Mouse (Mus musculus): ENCODE data around the gene Cd109. TPM values are rescaled to one million over a fixed set of nuclear protein-coding genes. Genes with fewer than 3 reads are reported as not detected.

The Cd109 gene
- polyA plus RNA-seq, 1 experiment from 2014 or later = 5.9 TPM

DNA sequence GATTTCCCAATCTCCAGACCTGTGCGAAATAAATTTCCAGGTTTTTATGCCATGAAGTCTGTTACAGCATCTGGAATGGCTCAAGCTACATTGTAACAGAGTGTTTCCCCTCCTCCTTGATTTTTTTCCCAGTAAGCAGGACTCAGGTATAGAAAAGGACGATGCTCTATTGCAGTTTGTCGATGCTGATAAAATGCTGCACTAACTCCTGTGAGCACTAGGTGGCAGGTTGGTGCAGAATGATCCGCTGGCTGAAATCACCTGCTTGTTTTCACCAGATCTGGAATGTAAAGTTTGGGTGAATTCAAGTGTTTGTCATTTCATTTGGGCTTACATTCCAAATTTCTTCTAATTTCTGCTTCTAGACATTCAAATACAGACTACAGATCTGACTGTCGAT lies 18.5 kb upstream of the Cd109 start:
- ATAC-seq = no peak; the same call in 1 of the 2 replicates
- Histone ChIP-seq H3K4me3 (replicated peaks) (no peak overlapping the region), H3K4me1 (replicated peaks) (no peaks in the 10 kb centered on the region), H3K27ac (no peak overlapping the region), H3K36me3 (no peaks in the 10 kb centered on the region), H3K9me3 (no peaks in the 10 kb centered on the region), H3K9ac (no peak overlapping the region), H3K27me3 (replicated peaks) (no peaks in the 10 kb centered on the region), H3K4me2 (replicated peaks) (no peak overlapping the region)
- WGBS = 3% methylated on average over 5 of the region's 5 CpGs

DNA sequence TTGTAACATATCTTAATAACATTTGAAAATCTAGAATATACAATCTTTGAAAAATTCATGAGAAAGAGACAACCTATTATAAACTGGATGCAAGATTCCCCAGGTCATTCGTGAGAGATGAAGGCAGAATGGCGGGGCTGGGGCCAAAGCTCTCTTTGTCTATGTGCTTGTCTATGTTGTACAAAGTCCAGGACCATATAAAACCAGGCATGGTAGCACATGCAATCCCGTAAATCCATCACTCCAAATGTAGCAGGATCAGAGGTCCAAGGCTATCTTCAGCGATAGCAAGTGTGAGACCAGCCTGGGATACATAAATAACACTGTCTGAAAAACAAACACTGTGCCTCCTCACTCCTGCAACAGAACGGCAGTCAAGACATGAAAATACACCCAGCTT lies 15.4 kb upstream of the Cd109 start:
- WGBS = 32% methylated on average over 5 of the region's 5 CpGs
- no peaks in the 10 kb centered on the region for H3K9me3 ChIP-seq
- no peak overlapping the region for H3K4me2 ChIP-seq (replicated peaks)
- no peak overlapping the region for H3K27ac ChIP-seq
- H3K27me3 ChIP-seq (replicated peaks) = no peaks in the 10 kb centered on the region
- H3K9ac ChIP-seq = no peak overlapping the region
- no peaks in the 10 kb centered on the region for H3K36me3 ChIP-seq
- ATAC-seq = 0 out of 2 replicates have a peak, but pooled peaks have one; percentile 34
- H3K4me1 ChIP-seq (replicated peaks) = no peaks in the 10 kb centered on the region
- H3K4me3 ChIP-seq (replicated peaks) = no peak overlapping the region

DNA sequence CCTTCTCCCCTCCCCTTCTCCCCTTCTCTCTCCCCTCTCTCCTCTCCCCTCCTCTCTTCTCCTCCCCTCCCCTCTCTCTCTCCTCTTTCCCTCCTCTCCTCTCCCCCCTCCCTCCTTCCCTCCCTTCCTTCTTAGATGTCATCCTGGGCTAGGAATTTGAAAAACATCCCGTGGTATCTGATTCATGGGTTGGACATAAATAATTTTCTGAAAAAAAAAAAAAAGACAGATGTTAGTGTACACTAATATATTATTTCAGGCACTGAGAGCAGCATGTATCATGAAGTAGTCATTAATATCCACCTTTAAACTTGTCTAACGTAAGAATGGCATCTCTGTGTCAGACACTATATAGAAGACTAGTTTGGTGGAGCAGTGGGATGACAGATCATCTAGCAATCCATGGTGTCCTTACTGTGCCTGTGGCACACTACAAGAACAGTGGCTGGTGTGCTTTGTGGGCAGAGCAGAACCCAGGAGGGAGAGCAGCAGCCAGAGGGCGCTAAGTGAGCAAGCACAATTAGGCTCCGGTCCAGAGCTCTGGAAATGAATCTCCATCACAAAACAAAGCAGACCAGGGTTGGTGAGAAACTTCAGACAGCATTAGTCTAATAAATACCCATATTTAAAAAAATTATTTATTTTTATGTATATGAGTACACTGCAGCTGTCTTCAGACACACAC lies 14.2 kb upstream of the Cd109 start:
- H3K4me2 ChIP-seq (replicated peaks) = no peak overlapping the region
- no peaks in the 10 kb centered on the region for H3K27me3 ChIP-seq (replicated peaks)
- H3K9ac ChIP-seq = no peak overlapping the region
- H3K9me3 ChIP-seq = no peaks in the 10 kb centered on the region
- H3K36me3 ChIP-seq = no peaks in the 10 kb centered on the region
- H3K27ac ChIP-seq = no peak overlapping the region
- ATAC-seq = no peak
- no peak overlapping the region for H3K4me3 ChIP-seq (replicated peaks)
- no peaks in the 10 kb centered on the region for H3K4me1 ChIP-seq (replicated peaks)
- WGBS = 54% methylated on average over 4 of the region's 4 CpGs

DNA sequence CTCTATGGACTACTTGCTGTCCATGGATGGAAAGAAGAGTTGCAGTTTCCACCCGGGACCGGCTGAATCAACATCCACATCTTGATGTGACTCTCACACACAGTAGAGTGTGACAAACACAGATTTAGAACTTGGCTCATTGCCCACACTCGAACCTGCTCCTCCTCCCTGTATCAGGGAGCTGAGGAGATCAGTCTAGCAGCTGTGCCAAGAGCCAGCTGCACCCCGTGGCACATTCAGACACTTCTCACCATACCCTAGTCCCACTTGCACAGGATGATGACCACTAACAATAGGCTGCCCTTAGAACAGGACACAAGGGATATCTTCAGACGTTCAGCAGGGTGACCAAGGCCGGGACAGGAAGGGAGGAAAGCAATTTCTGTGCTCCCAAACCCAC lies 1.1 kb upstream of the Cd109 start:
- Histone ChIP-seq H3K4me3 (replicated peaks) (no peak overlapping the region), H3K9ac (no peak overlapping the region), H3K27ac (no peak overlapping the region), H3K4me1 (replicated peaks) (0 out of 2 replicates have a peak, but pooled peaks cover 4% of the 10 kb centered on the region), H3K27me3 (replicated peaks) (peaks cover 22% of the 10 kb centered on the region), H3K36me3 (no peaks in the 10 kb centered on the region), H3K9me3 (no peaks in the 10 kb centered on the region), H3K4me2 (replicated peaks) (no peak overlapping the region)
- WGBS = 61% methylated on average over 6 of the region's 6 CpGs
- ATAC-seq = no peak

DNA sequence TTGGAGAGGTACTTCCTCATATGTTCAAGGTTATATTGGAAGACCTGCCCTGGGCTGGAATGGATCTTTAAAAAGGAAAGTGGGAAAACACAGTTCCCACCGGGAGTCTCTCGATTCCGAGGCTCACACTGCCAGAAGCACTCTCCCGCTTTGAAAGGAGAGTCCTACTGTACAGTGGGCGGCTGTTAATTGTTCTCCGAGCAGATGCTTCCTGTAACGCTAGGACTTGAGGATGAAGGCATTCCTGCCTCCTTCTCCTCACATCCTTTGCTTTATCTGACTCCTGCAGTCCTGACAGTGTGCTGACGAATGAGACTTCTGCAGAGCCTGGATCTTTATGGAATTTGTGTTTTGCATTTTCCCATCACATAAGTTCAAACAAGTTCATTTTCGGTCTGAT lies 3.9 kb downstream of the Cd109 start:
- no peak overlapping the region for H3K27ac ChIP-seq
- 0 out of 2 replicates have a peak, but pooled peaks cover 4% of the 10 kb centered on the region for H3K4me1 ChIP-seq (replicated peaks)
- no peaks in the 10 kb centered on the region for H3K9me3 ChIP-seq
- H3K36me3 ChIP-seq = no peaks in the 10 kb centered on the region
- peaks cover 19% of the 10 kb centered on the region for H3K27me3 ChIP-seq (replicated peaks)
- no peak for ATAC-seq
- 84% methylated on average over 9 of the region's 9 CpGs for WGBS
- H3K9ac ChIP-seq = no peak overlapping the region
- H3K4me2 ChIP-seq (replicated peaks) = no peak overlapping the region
- no peak overlapping the region for H3K4me3 ChIP-seq (replicated peaks)

DNA sequence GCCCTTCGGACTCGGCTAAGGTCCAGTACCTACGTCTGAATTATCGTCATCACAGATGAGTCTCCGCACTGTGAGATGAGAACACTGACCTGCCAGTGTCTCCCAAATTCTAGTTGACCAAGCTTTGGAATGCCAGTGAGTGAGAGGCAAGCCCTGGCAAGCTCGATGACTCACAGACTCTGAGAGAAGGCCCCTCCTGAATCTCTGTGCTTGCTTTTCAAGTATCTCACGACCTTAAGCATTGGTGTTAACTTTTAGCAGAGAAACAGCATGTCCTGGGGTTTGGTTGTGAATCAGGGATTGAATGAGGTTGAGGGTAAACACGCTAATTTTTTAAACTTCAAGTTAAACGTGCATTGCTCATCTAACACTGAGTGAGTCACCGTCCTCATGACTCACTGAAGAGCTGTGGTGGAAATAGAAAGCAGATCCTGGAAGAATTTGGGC lies 8.0 kb downstream of the Cd109 start:
- no peak overlapping the region for H3K4me2 ChIP-seq (replicated peaks)
- no peak overlapping the region for H3K27ac ChIP-seq
- H3K36me3 ChIP-seq = no peaks in the 10 kb centered on the region
- ATAC-seq = no peak
- no peak overlapping the region for H3K9ac ChIP-seq
- no peak overlapping the region for H3K4me3 ChIP-seq (replicated peaks)
- 75% methylated on average over 10 of the region's 10 CpGs for WGBS
- H3K27me3 ChIP-seq (replicated peaks) = no peaks in the 10 kb centered on the region
- H3K9me3 ChIP-seq = no peaks in the 10 kb centered on the region
- no peaks in the 10 kb centered on the region for H3K4me1 ChIP-seq (replicated peaks)

DNA sequence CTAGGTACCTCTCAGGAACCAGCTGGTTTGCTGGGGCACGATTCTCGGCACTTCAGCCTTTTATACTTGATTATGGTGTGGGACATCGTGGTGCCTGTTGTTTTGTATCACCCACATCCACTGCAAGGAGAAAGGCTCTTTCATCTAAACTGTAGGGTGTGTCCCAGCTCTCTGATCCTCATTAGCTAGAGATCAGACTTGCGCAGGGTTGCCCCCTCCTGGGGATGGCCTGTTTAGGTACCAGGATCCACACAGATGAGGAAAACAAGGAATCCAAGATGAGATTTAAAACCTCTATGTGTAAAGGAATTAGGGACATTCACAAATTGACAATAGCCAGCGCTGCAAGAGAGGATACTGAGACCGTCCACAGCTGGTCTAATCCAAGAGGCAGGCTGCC lies 14.6 kb downstream of the Cd109 start:
- Histone ChIP-seq H3K4me1 (replicated peaks) (no peaks in the 10 kb centered on the region), H3K27ac (no peak overlapping the region), H3K27me3 (replicated peaks) (no peaks in the 10 kb centered on the region), H3K36me3 (no peaks in the 10 kb centered on the region), H3K9ac (no peak overlapping the region), H3K9me3 (no peaks in the 10 kb centered on the region), H3K4me2 (replicated peaks) (no peak overlapping the region), H3K4me3 (replicated peaks) (no peak overlapping the region)
- 58% methylated on average over 6 of the region's 6 CpGs for WGBS
- no peak for ATAC-seq

DNA sequence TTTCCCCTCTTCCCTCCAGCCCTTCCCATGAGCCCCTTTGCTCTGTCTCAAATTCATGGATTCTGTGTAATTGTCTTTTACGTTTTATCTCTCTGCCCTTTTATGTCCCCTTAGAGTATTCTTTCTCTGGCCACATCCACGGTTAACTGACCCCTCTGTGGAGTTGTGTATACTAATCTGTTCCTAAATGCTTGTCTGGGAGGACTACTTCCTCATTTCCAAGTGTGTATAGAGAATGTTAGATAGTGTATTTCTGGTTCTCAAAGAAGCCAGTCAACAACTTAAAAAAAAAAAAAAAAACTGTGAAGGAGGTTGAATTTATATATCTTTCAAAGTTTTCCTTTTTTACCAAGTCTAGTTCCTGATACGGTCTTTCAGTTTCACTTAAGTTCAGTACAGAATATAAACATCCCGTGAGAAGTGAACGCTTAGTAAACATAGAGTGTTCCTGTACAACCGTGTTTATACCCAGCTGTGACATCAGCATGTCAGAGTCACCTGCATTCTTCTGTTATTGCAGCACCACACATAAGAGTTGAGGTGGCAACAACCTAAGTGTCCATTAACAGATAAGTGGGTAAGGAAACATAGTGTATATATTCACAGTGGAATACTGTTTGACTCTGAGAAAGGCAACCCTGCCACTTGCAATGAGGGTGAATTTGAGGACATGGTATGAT lies 16.5 kb downstream of the Cd109 start:
- 44% methylated on average over 6 of the region's 6 CpGs for WGBS
- Histone ChIP-seq H3K27ac (no peak overlapping the region), H3K4me2 (replicated peaks) (no peak overlapping the region), H3K4me3 (replicated peaks) (no peak overlapping the region), H3K36me3 (no peaks in the 10 kb centered on the region), H3K9me3 (no peaks in the 10 kb centered on the region), H3K4me1 (replicated peaks) (no peaks in the 10 kb centered on the region), H3K9ac (no peak overlapping the region), H3K27me3 (replicated peaks) (no peaks in the 10 kb centered on the region)
- ATAC-seq = no peak

DNA sequence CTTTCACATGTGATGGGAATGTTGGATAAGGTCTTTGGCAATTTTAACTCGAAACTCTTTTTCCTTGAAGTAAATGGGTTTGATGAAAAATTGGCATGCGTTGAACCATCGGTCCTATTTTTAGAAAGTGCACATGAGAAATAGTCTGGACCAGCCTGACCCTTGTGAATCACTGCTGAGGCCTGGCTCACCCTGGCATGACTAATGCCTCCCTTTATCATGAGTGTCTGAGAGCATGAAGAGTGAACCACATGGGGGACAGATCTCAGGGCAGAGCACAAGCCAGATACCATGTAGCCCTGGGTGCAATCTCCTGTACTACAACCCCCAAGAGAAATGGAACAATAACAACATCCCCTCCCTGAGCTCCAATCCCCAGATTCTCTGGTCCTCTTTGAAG lies 18.6 kb downstream of the Cd109 start:
- no peak for ATAC-seq
- H3K9me3 ChIP-seq = no peaks in the 10 kb centered on the region
- no peaks in the 10 kb centered on the region for H3K4me1 ChIP-seq (replicated peaks)
- no peak overlapping the region for H3K9ac ChIP-seq
- H3K27ac ChIP-seq = no peak overlapping the region
- no peak overlapping the region for H3K4me2 ChIP-seq (replicated peaks)
- H3K27me3 ChIP-seq (replicated peaks) = no peaks in the 10 kb centered on the region
- WGBS = 85% methylated on average over 3 of the region's 3 CpGs
- H3K4me3 ChIP-seq (replicated peaks) = no peak overlapping the region
- H3K36me3 ChIP-seq = no peaks in the 10 kb centered on the region

DNA sequence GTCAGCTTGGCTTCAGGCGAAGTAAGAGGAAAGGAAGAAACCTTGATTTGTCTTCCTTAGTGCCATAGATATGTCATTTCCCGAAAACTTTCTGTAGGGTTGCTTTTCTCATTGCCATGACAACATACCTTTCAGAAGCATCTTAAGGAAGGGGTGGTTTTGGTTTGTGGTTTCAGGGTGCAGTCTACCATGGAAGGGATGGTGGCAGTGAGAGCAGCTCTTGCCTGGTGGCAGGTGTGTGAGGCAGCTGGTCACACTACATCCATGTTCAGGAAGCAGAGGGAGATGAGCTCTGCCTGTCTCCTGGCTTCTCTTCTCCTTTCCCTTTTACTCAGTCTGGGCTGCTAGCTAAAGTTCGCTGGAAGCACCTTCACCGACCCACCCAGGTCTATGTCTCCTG lies 26.0 kb downstream of the Cd109 start:
- H3K9ac ChIP-seq = no peak overlapping the region
- H3K4me2 ChIP-seq (replicated peaks) = no peak overlapping the region
- H3K9me3 ChIP-seq = no peaks in the 10 kb centered on the region
- no peaks in the 10 kb centered on the region for H3K4me1 ChIP-seq (replicated peaks)
- no peaks in the 10 kb centered on the region for H3K27me3 ChIP-seq (replicated peaks)
- 91% methylated on average over 4 of the region's 4 CpGs for WGBS
- ATAC-seq = no peak
- H3K36me3 ChIP-seq = no peaks in the 10 kb centered on the region
- no peak overlapping the region for H3K27ac ChIP-seq
- no peak overlapping the region for H3K4me3 ChIP-seq (replicated peaks)

DNA sequence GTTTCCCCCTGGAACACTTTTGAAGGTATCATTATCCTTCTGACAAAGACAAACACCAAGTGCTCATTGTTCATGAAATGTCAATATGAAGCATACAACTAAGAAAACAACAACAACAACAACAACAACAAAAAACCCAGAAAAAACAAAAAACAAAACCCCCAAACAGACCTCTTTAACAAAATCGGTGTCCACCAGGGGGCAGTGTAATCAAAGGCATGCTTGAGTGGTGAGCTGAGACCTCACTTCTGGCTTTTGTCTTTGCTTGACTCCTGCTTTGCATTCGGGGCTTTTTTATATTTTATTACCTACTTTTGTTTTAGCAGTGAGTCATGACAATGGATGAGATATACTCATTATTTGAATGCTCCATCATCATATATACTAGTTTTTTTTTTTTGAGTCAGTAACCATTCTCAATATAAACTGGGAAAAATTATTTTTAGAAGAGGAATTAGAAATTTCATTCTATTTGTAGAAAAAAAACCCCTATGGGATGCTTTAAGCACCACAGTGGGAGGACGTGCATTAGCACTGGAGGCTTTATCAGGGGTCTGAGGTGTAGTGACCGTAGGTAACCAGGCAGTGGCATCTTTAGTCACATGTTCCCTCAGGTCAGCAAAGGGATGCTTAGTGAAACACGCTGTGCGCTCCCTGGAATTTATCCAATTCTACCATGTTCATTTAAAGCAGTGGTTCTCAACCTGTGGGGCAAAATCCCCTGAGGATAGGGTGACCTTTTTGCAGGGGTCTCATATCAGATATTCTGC lies 30.8 kb downstream of the Cd109 start:
- Histone ChIP-seq H3K4me3 (replicated peaks) (no peak overlapping the region), H3K4me2 (replicated peaks) (no peak overlapping the region), H3K27ac (no peak overlapping the region), H3K36me3 (no peaks in the 10 kb centered on the region), H3K4me1 (replicated peaks) (no peaks in the 10 kb centered on the region), H3K9me3 (no peaks in the 10 kb centered on the region), H3K27me3 (replicated peaks) (no peaks in the 10 kb centered on the region), H3K9ac (no peak overlapping the region)
- 46% methylated on average over 6 of the region's 6 CpGs for WGBS
- ATAC-seq = no peak

DNA sequence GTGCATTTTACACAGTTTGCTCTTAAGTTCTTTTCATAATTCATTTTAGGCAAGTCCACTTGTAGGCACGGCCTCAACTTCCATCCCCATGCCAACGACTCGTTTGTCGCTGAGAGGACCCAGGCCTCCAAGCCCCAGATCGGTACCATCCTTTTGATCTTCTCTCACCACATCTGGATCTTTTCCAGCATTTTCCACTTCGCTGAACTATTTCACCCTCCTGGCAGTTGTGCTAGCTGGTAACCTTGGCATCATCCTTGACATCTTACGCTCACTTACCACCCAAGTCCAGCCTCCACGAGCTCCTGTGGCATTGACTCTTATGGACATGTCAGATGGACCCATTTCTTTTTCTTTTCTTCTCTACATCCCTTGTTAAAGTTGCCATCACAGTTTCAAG lies 33.3 kb downstream of the Cd109 start:
- Histone ChIP-seq H3K27me3 (replicated peaks) (no peaks in the 10 kb centered on the region), H3K9me3 (no peaks in the 10 kb centered on the region), H3K4me3 (replicated peaks) (no peak overlapping the region), H3K4me1 (replicated peaks) (no peaks in the 10 kb centered on the region), H3K4me2 (replicated peaks) (no peak overlapping the region), H3K9ac (no peak overlapping the region), H3K36me3 (no peaks in the 10 kb centered on the region), H3K27ac (no peak overlapping the region)
- 0 out of 2 replicates have a peak, but pooled peaks have one; percentile 39 for ATAC-seq
- WGBS = 54% methylated on average over 8 of the region's 8 CpGs

Data from intestine, embryonic 15.5 days (tissue).